Mouse (Mus musculus) layer of hippocampus, postnatal 25 days (tissue): Measurements from ENCODE around the gene T2. TPM values are rescaled to one million over a fixed set of nuclear protein-coding genes. Genes with fewer than 3 reads are reported as not detected.
"Not testable (repeated sequence)": the region's sequence is repeated elsewhere in the genome, so short reads cannot be mapped to it uniquely, and the experiment has no call there.

Source experiments
- DNase-seq, 2 experiments: peaks; one replicate each; pipeline ENCODE4 v3.0.0; 2022; ENCODE audit warnings: mixed read lengths in 2 of 2, low spot score in 1 of 2; ENCODE audit errors: extremely low spot score in 1 of 2
- total RNA-seq, 2 experiments: library from RNA; stranded (reverse); gene quantifications; 2 replicates each; pipeline ENCODE4 v1.2.3; 2021

T2 gene
- total RNA-seq, 2 experiments from 2014 or later: 0.34 to 0.82 TPM

- DNase-seq: no peak
These were observed 5.7 kb downstream of the T2 start for GRCm38 (mm10) chr17:8361281-8362103.

GRCm38 (mm10) chr17:8367514-8368480 is 12.0 kb downstream of the T2 start:
- DNase-seq: no peak

- DNase-seq: no peak
These were observed 12.8 kb downstream of the T2 start for GRCm38 (mm10) chr17:8368570-8368969.

- DNase-seq: no peak
These were observed 13.4 kb downstream of the T2 start for GRCm38 (mm10) chr17:8369171-8369570.

- no peak for DNase-seq
These were observed 14.9 kb downstream of the T2 start for GRCm38 (mm10) chr17:8370634-8371229.

- peak; percentile 60 to 74 for DNase-seq
These were observed 16.0 kb downstream of the T2 start for GRCm38 (mm10) chr17:8371834-8372233.

- peak; percentile 64 to 74 for DNase-seq
These were observed 16.7 kb downstream of the T2 start for GRCm38 (mm10) chr17:8372286-8373046.

- no peak for DNase-seq
These were observed 21.5 kb downstream of the T2 start for GRCm38 (mm10) chr17:8377298-8377697.

GRCm38 (mm10) chr17:8385441-8385840 is 29.6 kb downstream of the T2 start:
- DNase-seq: no peak

- DNase-seq: peak in 1 of 2 experiments; percentile 66
These were observed 32.7 kb downstream of the T2 start for GRCm38 (mm10) chr17:8388463-8388862.

GRCm38 (mm10) chr17:8388990-8389789 is 33.4 kb downstream of the T2 start:
- no peak for DNase-seq

- DNase-seq: no peak
These were observed 34.0 kb downstream of the T2 start for GRCm38 (mm10) chr17:8389790-8390095.

- no peak for DNase-seq
These were observed 34.7 kb downstream of the T2 start for GRCm38 (mm10) chr17:8390487-8390886.

- DNase-seq: no peak
These were observed 40.6 kb downstream of the T2 start for GRCm38 (mm10) chr17:8396371-8396770.

- DNase-seq: no peak
These were observed 42.2 kb downstream of the T2 start for GRCm38 (mm10) chr17:8397946-8398345.

- not testable (repeated sequence) for DNase-seq
These were observed 48.1 kb downstream of the T2 start for GRCm38 (mm10) chr17:8403932-8404331.

- no peak for DNase-seq
These were observed 50.5 kb downstream of the T2 start for GRCm38 (mm10) chr17:8406285-8406684.

GRCm38 (mm10) chr17:8408002-8408401 is 52.2 kb downstream of the T2 start:
- DNase-seq: not testable (repeated sequence)

GRCm38 (mm10) chr17:8408589-8409295 is 53.0 kb downstream of the T2 start:
- no peak for DNase-seq
